Mouse (Mus musculus) lung, adult 2 months (tissue): ENCODE results near the gene Csrp3.

ENCODE experiments used
- CTCF ChIP-seq: fragments of 200-500 bp; IDR thresholded peaks from 2 replicates; pipeline ENCODE4 v1.5.1; 2011; ENCODE audit warnings: mild to moderate bottlenecking, low read length, control low read depth; ENCODE audit not compliant: insufficient read depth
- POLR2A ChIP-seq: fragments of 200-500 bp; IDR thresholded peaks from 2 replicates; pipeline ENCODE4 v1.6.1; 2011; ENCODE audit warnings: low read depth, mild to moderate bottlenecking, control low read depth, low read length, borderline replicate concordance; ENCODE audit errors: extremely low read depth

- no peak for TF ChIP-seq CTCF
- no peak for TF ChIP-seq POLR2A
Measured at GRCm38 (mm10) chr7:48893093-48893492, 45.3 kb upstream of the Csrp3 start.
